Mouse (Mus musculus): Measurements from ENCODE around the gene Endod1.

DNA sequence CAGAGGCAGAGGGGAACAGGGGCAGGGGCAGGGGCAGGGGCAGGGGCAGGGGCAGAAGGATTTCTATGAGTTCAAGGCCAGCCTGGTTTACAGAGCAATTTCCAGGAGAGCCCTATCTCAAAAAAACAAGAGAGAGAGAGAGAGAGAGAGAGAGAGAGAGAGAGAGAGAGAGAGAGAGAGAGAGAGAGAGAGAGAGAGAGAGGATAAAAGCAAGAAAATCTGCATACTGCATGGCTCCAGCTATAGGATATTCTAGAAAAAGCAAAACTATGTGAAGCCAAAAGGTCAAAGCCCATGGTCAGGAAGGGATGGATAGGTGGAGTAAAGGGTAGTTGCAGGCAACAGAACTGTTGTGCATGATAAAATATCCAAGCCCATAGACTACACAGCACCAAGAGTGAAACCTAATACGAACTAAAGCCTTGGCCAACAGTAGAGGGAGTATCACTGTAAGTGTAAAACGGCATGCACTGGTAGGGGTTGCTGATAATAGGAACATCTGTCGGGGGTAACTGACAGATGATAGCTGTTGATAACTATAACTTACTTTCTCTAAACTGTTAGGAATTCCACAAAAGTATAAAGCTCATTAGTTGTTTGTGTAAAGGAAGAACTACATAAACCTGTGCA is 15.6 kb upstream of the Endod1 start:
- TF ChIP-seq CTCF (IDR thresholded peaks at IDR 0.05; ENCODE audit: borderline replicate concordance, insufficient read depth, low read length), result no peak
- no peak for TF ChIP-seq POLR2A (IDR thresholded peaks at IDR 0.05; ENCODE audit: low read depth, low read length)
